Mouse (Mus musculus) liver, adult 2 months (tissue): ENCODE measurements around the gene Myh3.

Experiments used
- CTCF ChIP-seq: fragments of 200-500 bp; IDR thresholded peaks from 2 replicates; pipeline ENCODE4 v1.5.1; 2011; ENCODE audit warnings: low read depth, low read length, control low read depth
- POLR2A ChIP-seq: fragments of 200-500 bp; IDR thresholded peaks from 2 replicates; pipeline ENCODE4 v1.6.1; 2011; ENCODE audit warnings: low read length, control low read depth; ENCODE audit not compliant: insufficient read depth; ENCODE audit errors: extremely low read depth

GRCm38 (mm10) chr11:67087225-67087624 lies 9.1 kb downstream of the Myh3 start:
- TF ChIP-seq CTCF = no peak
- no peak for TF ChIP-seq POLR2A
